Mouse (Mus musculus): ENCODE data around the gene Ttll10. TPM values are rescaled to one million over a fixed set of nuclear protein-coding genes. Genes with fewer than 3 reads are reported as not detected.

Ttll10 gene
- polyA plus RNA-seq (2012; rRNA removed), result 5.2 and 9.1 TPM in 2 replicates

- Histone ChIP-seq H3K27ac (ENCODE audit: insufficient read depth, low read depth, low read length) (peak within 1 kb of the TSS; percentile 98), H3K36me3 (ENCODE audit: control insufficient read depth, insufficient read depth, low read length) (0 out of 2 replicates have a peak, but pooled peaks cover 3% of the 10 kb centered on the region), H3K27me3 (ENCODE audit: control insufficient read depth, insufficient read depth, low read length) (no peaks in the 10 kb centered on the region), H3K4me1 (ENCODE audit: control insufficient read depth, insufficient read depth, insufficient read length, low read length) (peaks cover 17% of the 10 kb centered on the region; the same call in 1 of the 2 replicates), H3K4me3 (ENCODE audit: low read depth, low read length) (peak within 1 kb of the TSS; percentile 68)
- 17% methylated on average over 5 of the region's 5 CpGs for WGBS
- TF ChIP-seq POLR2A (IDR thresholded peaks at IDR 0.05; ENCODE audit: low read depth, low read length) (no peak; the same call in 1 of the 2 replicates), CTCF (IDR thresholded peaks at IDR 0.05; ENCODE audit: extremely low read depth, insufficient read length, insufficient replicate concordance, low read depth, low read length) (no peak)
Measured at GRCm38 (mm10) chr4:156059261-156059660, at the start of gene Ttll10. Gene Ttll10, minus strand, starts transcription at chr4:156059414.

GRCm38 (mm10) chr4:156103342-156103741 is 44.1 kb upstream of the Ttll10 start:
- Histone ChIP-seq H3K4me3 (ENCODE audit: low read depth, low read length) (no peak overlapping the region), H3K36me3 (ENCODE audit: control insufficient read depth, insufficient read depth, low read length) (no peaks in the 10 kb centered on the region), H3K27me3 (ENCODE audit: control insufficient read depth, insufficient read depth, low read length) (no peaks in the 10 kb centered on the region), H3K27ac (ENCODE audit: insufficient read depth, low read depth, low read length) (peak overlapping the region; percentile 60), H3K4me1 (ENCODE audit: control insufficient read depth, insufficient read depth, insufficient read length, low read length) (peaks cover 6% of the 10 kb centered on the region; the same call in 1 of the 2 replicates)
- TF ChIP-seq CTCF (IDR thresholded peaks at IDR 0.05; ENCODE audit: extremely low read depth, insufficient read length, insufficient replicate concordance, low read depth, low read length) (no peak), POLR2A (IDR thresholded peaks at IDR 0.05; ENCODE audit: low read depth, low read length) (no peak)
- 33% methylated on average over 4 of the region's 4 CpGs for WGBS

- no peaks in the 10 kb centered on the region for H3K27me3 ChIP-seq (ENCODE audit: control insufficient read depth, insufficient read depth, low read length)
- H3K4me1 ChIP-seq (ENCODE audit: control insufficient read depth, insufficient read depth, insufficient read length, low read length), result peaks cover 6% of the 10 kb centered on the region; the same call in 1 of the 2 replicates
- peak overlapping the region; percentile 90 for H3K27ac ChIP-seq (ENCODE audit: insufficient read depth, low read depth, low read length)
- WGBS, result 29% methylated on average over 3 of the region's 3 CpGs
- no peaks in the 10 kb centered on the region for H3K36me3 ChIP-seq (ENCODE audit: control insufficient read depth, insufficient read depth, low read length)
- no peak overlapping the region for H3K4me3 ChIP-seq (ENCODE audit: low read depth, low read length)
- TF ChIP-seq POLR2A (IDR thresholded peaks at IDR 0.05; ENCODE audit: low read depth, low read length), result no peak
- no peak for TF ChIP-seq CTCF (IDR thresholded peaks at IDR 0.05; ENCODE audit: extremely low read depth, insufficient read length, insufficient replicate concordance, low read depth, low read length)
Measured at GRCm38 (mm10) chr4:156101481-156101903, 42.3 kb upstream of the Ttll10 start.

GRCm38 (mm10) chr4:156100501-156100900 is 41.3 kb upstream of the Ttll10 start:
- peak overlapping the region; percentile 90 for H3K27ac ChIP-seq (ENCODE audit: insufficient read depth, low read depth, low read length)
- no peaks in the 10 kb centered on the region for H3K36me3 ChIP-seq (ENCODE audit: control insufficient read depth, insufficient read depth, low read length)
- H3K27me3 ChIP-seq (ENCODE audit: control insufficient read depth, insufficient read depth, low read length), result no peaks in the 10 kb centered on the region
- 23% methylated on average over 5 of the region's 5 CpGs for WGBS
- peaks cover 6% of the 10 kb centered on the region; the same call in 1 of the 2 replicates for H3K4me1 ChIP-seq (ENCODE audit: control insufficient read depth, insufficient read depth, insufficient read length, low read length)
- no peak overlapping the region for H3K4me3 ChIP-seq (ENCODE audit: low read depth, low read length)
- TF ChIP-seq POLR2A (IDR thresholded peaks at IDR 0.05; ENCODE audit: low read depth, low read length) (no peak), CTCF (IDR thresholded peaks at IDR 0.05; ENCODE audit: extremely low read depth, insufficient read length, insufficient replicate concordance, low read depth, low read length) (no peak)

- H3K4me3 ChIP-seq (ENCODE audit: low read depth, low read length), result no peak overlapping the region
- TF ChIP-seq CTCF (IDR thresholded peaks at IDR 0.05; ENCODE audit: extremely low read depth, insufficient read length, insufficient replicate concordance, low read depth, low read length) (no peak), POLR2A (IDR thresholded peaks at IDR 0.05; ENCODE audit: low read depth, low read length) (no peak)
- no peak overlapping the region for H3K27ac ChIP-seq (ENCODE audit: insufficient read depth, low read depth, low read length)
- H3K36me3 ChIP-seq (ENCODE audit: control insufficient read depth, insufficient read depth, low read length), result no peaks in the 10 kb centered on the region
- H3K4me1 ChIP-seq (ENCODE audit: control insufficient read depth, insufficient read depth, insufficient read length, low read length), result peaks cover 11% of the 10 kb centered on the region; the same call in 1 of the 2 replicates
- H3K27me3 ChIP-seq (ENCODE audit: control insufficient read depth, insufficient read depth, low read length), result no peaks in the 10 kb centered on the region
- 78% methylated on average over 6 of the region's 6 CpGs for WGBS
Measured at GRCm38 (mm10) chr4:156099427-156099826, 40.2 kb upstream of the Ttll10 start.

GRCm38 (mm10) chr4:156097770-156098366 is 38.7 kb upstream of the Ttll10 start:
- Histone ChIP-seq H3K27me3 (ENCODE audit: control insufficient read depth, insufficient read depth, low read length) (no peaks in the 10 kb centered on the region), H3K27ac (ENCODE audit: insufficient read depth, low read depth, low read length) (no peak overlapping the region), H3K4me3 (ENCODE audit: low read depth, low read length) (no peak overlapping the region), H3K36me3 (ENCODE audit: control insufficient read depth, insufficient read depth, low read length) (no peaks in the 10 kb centered on the region), H3K4me1 (ENCODE audit: control insufficient read depth, insufficient read depth, insufficient read length, low read length) (peaks cover 16% of the 10 kb centered on the region; the same call in 1 of the 2 replicates)
- WGBS, result 83% methylated on average over 9 of the region's 9 CpGs
- no peak for TF ChIP-seq POLR2A (IDR thresholded peaks at IDR 0.05; ENCODE audit: low read depth, low read length)
- no peak for TF ChIP-seq CTCF (IDR thresholded peaks at IDR 0.05; ENCODE audit: extremely low read depth, insufficient read length, insufficient replicate concordance, low read depth, low read length)

- TF ChIP-seq POLR2A (IDR thresholded peaks at IDR 0.05; ENCODE audit: low read depth, low read length) (no peak), CTCF (IDR thresholded peaks at IDR 0.05; ENCODE audit: extremely low read depth, insufficient read length, insufficient replicate concordance, low read depth, low read length) (no peak)
- Histone ChIP-seq H3K4me1 (ENCODE audit: control insufficient read depth, insufficient read depth, insufficient read length, low read length) (peaks cover 13% of the 10 kb centered on the region; the same call in 1 of the 2 replicates), H3K36me3 (ENCODE audit: control insufficient read depth, insufficient read depth, low read length) (no peaks in the 10 kb centered on the region), H3K27me3 (ENCODE audit: control insufficient read depth, insufficient read depth, low read length) (no peaks in the 10 kb centered on the region), H3K4me3 (ENCODE audit: low read depth, low read length) (no peak overlapping the region), H3K27ac (ENCODE audit: insufficient read depth, low read depth, low read length) (no peak overlapping the region)
- WGBS, result 83% methylated on average over 1 of the region's 1 CpGs
Measured at GRCm38 (mm10) chr4:156096191-156096590, 37.0 kb upstream of the Ttll10 start.

Data from small intestine, adult 2 months (tissue).